Mouse (Mus musculus) liver, adult (tissue): ENCODE results near the gene Pde3a.

Experiments used
- GATA4 ChIP-seq: IDR thresholded peaks from 2 replicates; pipeline ENCODE4 v1.6.1; 2014; ENCODE audit warnings: mild to moderate bottlenecking, low read length; ENCODE audit not compliant: insufficient replicate concordance

Pde3a gene

DNA sequence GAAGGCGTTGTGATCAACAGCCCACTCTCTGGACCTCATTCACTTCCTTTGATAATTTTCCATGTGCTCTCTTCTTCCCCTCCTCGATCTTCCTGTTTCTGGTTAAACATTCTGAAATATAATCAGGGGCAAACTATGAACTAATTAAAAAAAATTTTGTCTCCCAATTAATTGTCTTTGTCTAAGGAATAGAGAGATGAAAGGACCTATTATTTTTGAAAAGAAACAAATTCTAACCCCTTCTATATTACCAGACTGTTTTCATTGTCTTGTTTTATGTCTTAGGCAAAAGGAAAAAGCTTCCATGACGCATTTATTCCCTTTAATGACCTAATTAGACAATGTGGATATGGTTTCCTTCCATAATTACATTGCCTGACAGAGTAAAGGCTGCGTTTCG lies 156.4 kb downstream of the Pde3a start:
- no peak for TF ChIP-seq GATA4

DNA sequence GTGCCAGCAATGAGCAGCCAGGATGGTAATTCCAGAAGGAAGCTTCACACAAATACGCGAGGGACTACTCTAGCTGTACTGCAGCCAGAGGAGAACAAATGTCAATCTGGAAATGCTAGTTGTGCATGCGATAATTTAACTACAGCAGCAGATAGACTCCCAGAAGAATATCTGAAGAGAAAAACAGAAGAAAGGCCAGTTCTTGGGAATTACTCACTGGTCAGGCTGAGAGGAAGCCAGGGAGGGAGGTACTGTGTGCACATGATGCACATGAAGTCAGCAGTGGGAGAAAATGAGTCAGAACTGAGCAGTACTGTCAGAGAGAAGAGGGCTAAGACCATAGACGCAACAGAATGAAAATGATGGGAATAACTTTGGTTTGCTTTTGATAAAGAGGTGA lies 159.7 kb downstream of the Pde3a start:
- TF ChIP-seq GATA4 = no peak

DNA sequence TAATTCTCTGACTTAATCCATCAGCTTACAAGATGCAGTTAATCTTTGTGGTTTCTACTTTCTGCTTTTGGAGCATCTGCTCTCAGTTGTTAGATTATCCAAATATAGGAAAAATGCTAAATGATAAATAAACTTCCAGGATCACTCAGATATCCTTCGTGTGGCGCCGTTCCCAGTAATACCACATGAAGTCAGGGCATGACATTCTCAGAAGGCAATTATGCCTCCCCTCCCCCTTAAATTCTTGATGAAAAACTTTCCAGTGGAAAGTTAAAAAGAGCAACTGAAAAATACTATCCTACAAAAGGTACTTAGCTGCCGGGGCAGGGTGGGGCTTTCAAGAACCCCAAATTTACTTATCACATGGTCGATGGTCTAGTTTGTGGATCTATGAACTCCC lies 161.8 kb downstream of the Pde3a start:
- TF ChIP-seq GATA4 = no peak

DNA sequence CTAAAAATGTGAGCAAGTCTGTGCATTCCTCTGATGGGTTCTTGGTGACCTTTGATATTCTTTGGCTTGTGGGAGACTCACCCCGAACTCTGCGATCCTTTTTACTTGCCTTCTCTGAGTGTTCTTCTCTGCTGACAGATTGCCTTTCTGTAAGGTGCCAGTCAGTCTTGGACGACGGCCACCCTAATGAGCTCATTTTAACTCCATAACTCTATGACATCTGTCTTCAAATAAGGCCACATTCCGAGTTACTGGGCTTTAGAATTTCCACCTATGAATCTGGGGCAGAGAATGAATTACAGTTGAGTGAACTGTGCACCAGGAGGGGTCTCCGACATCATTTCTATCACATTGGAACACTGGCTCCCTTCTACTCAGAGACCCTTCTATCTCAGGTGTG lies 176.0 kb downstream of the Pde3a start:
- TF ChIP-seq GATA4 = no peak

DNA sequence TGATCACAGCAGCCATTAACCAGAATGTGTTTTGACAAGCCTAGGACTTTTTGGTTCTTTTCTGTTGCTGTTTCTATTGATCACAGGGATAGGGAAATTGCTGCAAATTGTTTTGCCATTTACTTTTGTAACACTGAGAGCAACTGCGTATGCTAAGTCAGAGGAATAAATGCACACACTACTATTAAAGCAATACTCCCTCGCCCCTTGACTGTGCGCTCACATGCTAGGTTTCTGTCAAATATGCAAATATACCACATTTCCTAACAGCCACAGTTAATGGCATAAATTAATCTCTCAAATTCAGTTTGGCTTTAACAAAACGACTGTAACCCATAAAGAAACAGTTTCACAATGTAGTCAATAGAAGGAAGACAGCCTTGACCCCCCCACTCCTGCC lies 179.5 kb downstream of the Pde3a start:
- no peak for TF ChIP-seq GATA4

DNA sequence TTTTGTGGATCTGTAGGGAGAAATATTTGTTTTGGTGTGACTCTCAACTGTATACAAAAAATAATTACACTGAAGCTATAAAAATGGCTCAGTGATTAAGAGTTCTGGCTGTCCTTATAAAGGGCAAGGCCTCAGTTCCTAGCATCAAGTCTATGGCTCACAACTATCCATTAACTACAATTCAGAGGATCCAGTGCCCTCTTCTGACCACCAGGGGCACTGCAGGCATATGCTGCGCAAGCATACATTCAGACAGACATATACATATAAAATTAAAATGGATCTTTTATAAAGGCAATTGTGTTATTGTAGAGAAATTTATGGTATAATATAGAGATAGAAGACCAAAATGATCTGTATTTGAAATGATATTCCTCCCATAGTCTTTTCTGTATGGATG lies 181.1 kb downstream of the Pde3a start:
- no peak for TF ChIP-seq GATA4

DNA sequence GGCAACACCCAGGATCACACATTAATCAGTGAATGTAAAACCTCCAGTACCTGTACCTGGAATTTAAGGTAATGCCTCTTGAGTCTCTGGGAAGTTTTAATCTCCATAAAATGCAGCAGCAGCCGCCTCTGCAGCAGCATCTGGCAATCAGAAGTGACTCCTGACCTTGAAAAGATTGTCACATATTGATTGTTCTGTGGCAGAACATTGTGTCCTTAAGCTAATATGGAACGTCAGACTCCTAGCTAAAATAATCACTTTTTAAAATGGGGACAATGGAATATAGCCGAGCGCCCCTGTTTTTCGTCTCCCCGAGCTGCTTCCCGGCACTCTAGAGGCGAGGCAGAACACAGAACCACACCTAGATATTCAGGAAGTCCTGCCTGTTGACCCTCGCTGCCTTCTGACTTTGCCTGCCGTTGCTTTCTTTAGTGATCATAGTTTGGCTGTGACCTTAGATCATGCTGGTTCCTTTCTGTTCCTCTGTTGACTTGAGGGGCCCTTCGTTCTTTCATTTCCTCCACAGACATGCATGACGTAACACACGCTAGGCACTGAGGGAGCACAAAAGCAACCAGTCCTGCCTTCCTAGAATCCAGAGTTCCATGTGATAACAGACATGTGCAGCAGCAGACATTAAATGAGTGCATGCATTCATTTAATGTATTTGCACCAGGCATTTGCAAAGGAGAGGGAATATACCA lies 183.4 kb downstream of the Pde3a start:
- no peak for TF ChIP-seq GATA4

DNA sequence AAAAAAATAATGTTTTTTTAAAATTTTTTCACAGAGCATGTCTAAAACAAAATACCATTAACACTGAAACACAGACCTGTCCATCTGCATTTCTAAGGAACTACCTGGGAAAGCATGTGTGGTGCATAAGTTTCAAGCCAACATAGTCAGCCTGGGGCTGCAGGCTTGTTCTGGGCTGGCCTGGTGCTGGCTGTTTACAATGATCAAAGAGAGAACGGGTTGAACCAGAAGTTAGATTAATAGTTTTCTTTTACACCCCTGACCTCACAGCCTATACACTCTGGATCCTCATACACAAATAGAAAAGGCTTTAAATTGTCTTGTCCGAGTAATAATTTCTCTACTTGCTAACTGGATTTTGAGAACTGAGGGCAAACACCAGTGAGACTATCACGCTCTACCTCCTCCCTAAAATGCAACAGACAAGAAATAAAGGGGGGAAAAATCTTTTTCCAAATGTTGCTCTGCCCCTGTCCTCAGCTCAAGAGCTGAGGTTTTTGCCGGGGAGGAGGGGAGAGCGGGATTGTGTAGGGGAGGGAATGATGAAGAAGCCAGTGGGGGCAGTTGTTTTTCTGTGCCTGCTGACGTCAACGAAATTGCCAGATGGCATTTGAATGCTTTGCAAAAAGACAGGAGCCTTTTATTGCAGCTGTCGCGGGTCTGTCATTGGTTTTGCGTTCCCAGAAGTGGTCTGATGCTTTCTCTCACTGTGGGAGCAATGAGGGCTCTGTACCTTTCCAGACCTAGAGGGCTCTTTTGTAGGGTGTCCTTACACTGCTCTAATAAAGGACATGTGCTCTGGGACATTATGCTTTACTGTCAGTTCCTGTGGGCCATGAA lies 185.1 kb downstream of the Pde3a start:
- no peak for TF ChIP-seq GATA4

DNA sequence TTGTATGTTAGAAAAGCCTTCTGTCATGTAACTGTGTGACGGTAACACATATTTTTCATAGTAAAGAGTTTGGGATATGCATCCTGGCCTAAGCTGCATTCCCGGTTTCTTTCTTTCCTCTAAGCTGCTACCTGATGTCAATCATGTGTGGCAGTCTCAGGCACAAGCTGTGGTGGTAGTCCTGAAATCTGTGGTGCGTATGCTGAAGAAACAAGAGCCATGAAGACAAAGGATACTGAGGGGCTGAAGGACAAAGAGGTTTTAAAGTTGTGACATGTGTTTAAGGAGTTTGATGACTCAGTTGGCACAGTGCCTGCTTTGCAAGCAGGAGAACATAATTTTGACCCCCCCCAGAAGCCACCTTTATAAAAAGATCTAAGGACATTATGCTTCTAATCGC lies 186.1 kb downstream of the Pde3a start:
- no peak for TF ChIP-seq GATA4

DNA sequence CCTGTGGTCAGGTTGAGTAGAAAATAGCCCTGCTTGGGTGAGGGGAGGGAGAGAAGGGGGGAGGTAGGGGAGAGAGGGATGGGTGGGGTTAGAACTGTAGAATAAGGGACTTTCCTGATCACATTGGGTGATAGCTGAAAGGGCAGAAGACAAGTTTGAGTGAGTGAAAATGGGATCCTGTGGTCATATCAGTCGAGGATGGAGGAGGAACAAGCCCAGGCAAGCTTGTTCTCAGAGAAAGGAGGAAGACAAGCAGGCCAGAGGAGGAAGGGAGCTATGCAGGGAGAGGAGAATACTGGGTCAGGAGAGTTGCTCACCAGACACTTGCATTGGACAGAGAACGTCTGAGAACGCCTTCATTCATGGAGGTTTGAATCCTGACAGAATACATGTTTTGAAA lies 190.9 kb downstream of the Pde3a start:
- TF ChIP-seq GATA4 = no peak

DNA sequence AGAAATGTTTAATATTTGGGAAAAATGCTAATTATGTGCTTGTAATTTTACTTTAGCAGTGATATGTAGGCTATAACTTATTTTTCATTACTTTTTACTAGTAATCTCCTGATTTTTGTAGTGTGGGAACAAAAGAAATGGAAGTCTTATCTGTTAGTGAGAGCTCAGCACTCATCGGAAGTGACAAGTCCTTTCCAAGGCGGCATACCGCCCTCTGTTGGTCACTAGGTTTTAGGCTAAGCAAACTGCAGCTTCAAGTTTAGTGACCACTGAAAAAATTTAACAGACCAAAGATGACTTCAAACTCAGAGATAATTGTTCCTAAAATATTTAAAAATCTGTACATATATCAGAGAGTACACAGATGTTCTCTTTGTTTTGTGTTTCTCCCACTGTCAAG lies 198.5 kb downstream of the Pde3a start:
- no peak for TF ChIP-seq GATA4

DNA sequence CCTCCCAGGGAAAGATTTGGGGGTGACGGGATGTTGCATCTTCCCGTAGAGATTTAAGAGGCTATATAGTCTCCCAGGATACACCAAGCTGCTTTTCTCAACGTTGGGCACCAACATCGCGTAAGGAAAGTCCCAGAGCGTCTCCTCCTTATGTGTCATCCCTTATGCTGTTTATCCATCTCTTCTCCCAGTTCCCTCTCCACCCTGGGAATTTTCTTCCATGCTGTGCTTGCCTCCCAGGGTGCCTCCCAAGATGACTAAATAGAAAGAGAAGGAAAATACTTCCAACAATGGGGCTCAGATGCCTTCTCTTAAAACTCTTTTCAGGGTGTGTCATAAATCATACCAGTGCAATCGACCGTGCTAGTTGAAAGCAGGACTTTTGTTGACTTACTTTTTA lies 199.8 kb downstream of the Pde3a start:
- TF ChIP-seq GATA4 = no peak

DNA sequence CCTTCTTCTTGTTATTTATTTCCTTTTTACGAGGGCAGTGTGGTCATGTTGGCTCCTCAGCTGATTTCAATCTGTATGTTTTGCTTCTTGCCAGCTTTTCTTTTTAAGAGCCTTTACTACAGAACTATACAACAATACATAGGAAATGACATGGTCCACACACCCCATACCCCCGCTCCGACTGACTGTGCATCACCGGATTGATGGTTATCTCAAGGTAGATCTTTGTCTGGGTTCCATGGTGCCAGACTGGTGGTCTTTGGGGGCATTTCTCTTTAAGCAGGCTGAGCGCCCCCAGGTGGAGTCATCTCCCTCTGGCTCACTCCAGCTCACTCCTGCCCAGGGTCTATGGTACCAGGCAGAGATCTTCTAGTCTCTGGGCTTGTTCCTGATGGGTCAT lies 206.3 kb downstream of the Pde3a start:
- no peak for TF ChIP-seq GATA4

DNA sequence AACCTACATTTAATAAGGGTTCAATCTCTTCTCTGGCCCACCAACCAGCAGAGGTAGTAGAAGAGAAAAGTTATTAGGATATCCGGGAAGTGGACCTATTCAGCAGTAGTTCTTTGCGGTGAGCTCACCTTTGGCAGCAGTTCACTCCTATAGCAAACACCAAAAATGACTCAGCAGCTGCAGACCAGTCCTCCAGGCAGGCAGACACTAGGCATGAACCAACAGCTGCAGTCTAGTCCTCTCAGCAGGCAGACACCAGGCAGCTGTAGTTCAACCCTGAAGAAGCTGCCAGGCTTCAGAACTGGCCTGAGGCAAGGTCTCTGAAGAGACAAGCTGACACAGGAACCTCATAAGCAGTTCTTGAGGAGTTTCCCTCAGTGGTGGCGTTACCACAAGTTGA lies 207.5 kb downstream of the Pde3a start:
- TF ChIP-seq GATA4 = no peak

DNA sequence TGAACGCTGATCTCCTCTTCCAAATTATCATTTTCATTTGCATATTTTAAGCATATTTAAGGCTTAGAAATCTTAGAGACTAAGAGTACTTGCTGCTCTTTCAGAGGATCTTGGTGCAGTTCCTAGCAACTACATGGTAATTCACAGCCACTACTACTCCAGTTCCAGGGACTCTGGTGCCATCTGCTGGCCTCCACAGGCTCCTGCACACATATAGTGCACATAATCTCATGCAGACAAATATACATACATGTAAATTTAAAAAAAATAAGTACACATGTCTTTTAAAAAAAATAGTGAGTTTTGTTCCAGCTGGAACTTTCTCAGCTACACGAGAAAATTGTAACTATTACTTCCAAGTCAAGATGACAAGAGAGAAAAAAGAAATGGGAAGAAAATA lies 221.2 kb downstream of the Pde3a start:
- no peak for TF ChIP-seq GATA4

DNA sequence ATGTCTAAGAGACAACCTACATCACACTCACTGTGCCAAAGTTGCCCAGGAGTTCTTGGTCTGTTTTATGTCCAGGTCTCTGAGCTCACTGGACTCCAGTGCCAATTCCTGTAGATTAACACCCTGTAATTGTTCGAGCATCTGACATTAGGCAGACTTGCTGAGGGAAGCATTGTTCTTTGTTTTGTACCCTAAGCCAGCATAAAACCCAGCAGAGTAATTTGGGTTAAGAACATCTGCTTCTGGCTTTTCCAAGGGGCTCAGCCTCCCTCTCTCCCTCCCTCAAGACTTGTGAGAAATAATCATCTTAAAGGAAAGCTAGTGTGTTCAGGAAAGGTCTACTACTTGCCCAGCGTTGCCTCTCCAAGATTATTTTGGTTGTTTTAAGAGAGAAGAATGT lies 225.2 kb downstream of the Pde3a start:
- no peak for TF ChIP-seq GATA4

DNA sequence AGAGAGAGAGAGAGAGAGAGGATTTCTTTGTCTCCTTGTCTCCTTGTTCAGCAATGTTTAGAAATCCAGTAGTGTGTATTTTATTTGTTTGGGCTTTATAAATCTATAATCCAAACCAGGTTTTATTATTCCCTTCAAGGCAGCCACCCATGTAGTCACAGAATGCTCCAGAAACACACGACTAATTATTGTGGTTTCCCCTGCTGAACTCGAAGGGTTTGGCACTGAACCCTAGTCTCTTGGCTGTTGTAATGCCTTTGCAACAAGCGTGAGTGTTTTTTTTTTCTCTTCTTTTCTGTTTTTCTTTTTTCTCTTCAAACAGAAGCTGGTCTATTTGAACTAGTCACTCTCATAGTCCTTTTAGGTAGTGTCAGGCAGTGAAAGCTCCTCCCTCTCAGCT lies 225.6 kb downstream of the Pde3a start:
- TF ChIP-seq GATA4 = no peak
